Mouse (Mus musculus) hindbrain, postnatal 0 days (tissue): ENCODE measurements around the gene Txndc12. TPM values are rescaled to one million over a fixed set of nuclear protein-coding genes. Genes with fewer than 3 reads are reported as not detected.

Source experiments
- ATAC-seq: fragments of 200-750 bp; cut with Nextera tagmentation; 2 replicates; pipeline ENCODE4 v1.8.0; 2017; ENCODE audit warnings: mild to moderate bottlenecking, moderate TSS enrichment, moderate library complexity
- DNase-seq: peaks from one replicate; pipeline ENCODE4 v3.0.0-alpha.2; 2015; ENCODE audit warnings: low spot score
- H3K27ac ChIP-seq: fragments of 300-500 bp; sonication (generic); 2 replicates; pipeline ENCODE4 v1.5.1; 2014; ENCODE audit warnings: mild to moderate bottlenecking
- H3K27me3 ChIP-seq: fragments of 300-500 bp; sonication (generic); 2 replicates; pipeline ENCODE4 v1.6.1; 2014; ENCODE audit warnings: low read length, mixed read lengths; ENCODE audit not compliant: insufficient read depth
- H3K36me3 ChIP-seq: fragments of 300-500 bp; sonication (generic); 2 replicates; pipeline ENCODE4 v1.6.1; 2014; ENCODE audit warnings: low read length, mixed read lengths; ENCODE audit not compliant: insufficient read depth
- H3K4me1 ChIP-seq: fragments of 300-500 bp; sonication (generic); 2 replicates; pipeline ENCODE4 v1.6.1; 2014; ENCODE audit warnings: antibody characterized with exemption, low read length, mixed read lengths; ENCODE audit not compliant: insufficient read depth
- H3K4me2 ChIP-seq: fragments of 300-500 bp; sonication (generic); 2 replicates; pipeline ENCODE4 v1.6.1; 2014; ENCODE audit warnings: low read depth, mild to moderate bottlenecking, low read length, moderate library complexity, mixed read lengths
- H3K4me3 ChIP-seq: fragments of 300-500 bp; sonication (generic); 2 replicates; pipeline ENCODE4 v1.5.1; 2014; ENCODE audit warnings: low read length
- H3K9ac ChIP-seq: fragments of 300-500 bp; sonication (generic); replicated peaks from 2 replicates; pipeline ENCODE4 v1.6.1; 2014; ENCODE audit warnings: mild to moderate bottlenecking, low read length, moderate library complexity, mixed read lengths
- H3K9me3 ChIP-seq: fragments of 300-500 bp; sonication (generic); 2 replicates; pipeline ENCODE4 v1.6.1; 2016; ENCODE audit warnings: low read length, mixed read lengths
- CTCF ChIP-seq: IDR thresholded peaks from 2 replicates; pipeline ENCODE4 v1.5.1; 2016; ENCODE audit warnings: antibody characterized with exemption, control low read depth, low read depth
- WGBS: fragments of 180-500 bp; shearing (Covaris S2); extraction: QIAGEN DNeasy Blood & Tissue Kit; methylation state at CpG from one replicate; pipeline ENCODE4 v1.1.7; 2014; 5-methylcytosine and 5-hydroxymethylcytosine counted together
- polyA plus RNA-seq: library from polyadenylated mRNA; unstranded; fragments of >200 nt; fragmentation: Nextera tagmentation; extraction: Ambion mirVana; gene quantifications from 2 replicates; pipeline ENCODE4 v1.2.1, GENCODE M21; 2015
- total RNA-seq: library from RNA; depleted of rRNA; stranded (reverse); fragments of >200 nt; gene quantifications from 2 replicates; pipeline ENCODE4 v1.2.3, GENCODE M21; 2014

The Txndc12 gene
- total and polyA plus RNA-seq, 2 experiments from 2014 or later, result 38.1 to 68.2 TPM

GRCm38 (mm10) chr4:108832916-108833827 lies 1.2 kb upstream of the Txndc12 start, which contains the start of gene Btf3l4:
Gene Btf3l4 (minus strand): TSS chr4:108833614.
- Histone ChIP-seq H3K27ac (peak within 1 kb of the TSS; percentile 99), H3K4me1 (no peaks in the 10 kb centered on the region), H3K36me3 (peaks cover 5% of the 10 kb centered on the region; the same call in 1 of the 2 replicates), H3K9ac (peak within 1 kb of the TSS; percentile 99), H3K4me3 (peak within 1 kb of the TSS; percentile 98), H3K27me3 (no peaks in the 10 kb centered on the region), H3K4me2 (peak within 1 kb of the TSS; percentile 72), H3K9me3 (no peaks in the 10 kb centered on the region)
- WGBS, result under 1% methylated on average over 63 of the region's 73 CpGs
- DNase-seq (peak; percentile 98), ATAC-seq (peak; percentile 96)
- no peak for TF ChIP-seq CTCF

GRCm38 (mm10) chr4:108833828-108834114 lies 630 bp upstream of the Txndc12 start:
- Histone ChIP-seq H3K9me3 (no peaks in the 10 kb centered on the region), H3K27me3 (no peaks in the 10 kb centered on the region), H3K9ac (peak overlapping the region; percentile 99), H3K36me3 (peaks cover 3% of the 10 kb centered on the region; the same call in 1 of the 2 replicates), H3K27ac (peak overlapping the region; percentile 99), H3K4me2 (peak overlapping the region; percentile 72), H3K4me3 (peak overlapping the region; percentile 98), H3K4me1 (no peaks in the 10 kb centered on the region)
- ATAC-seq, result no peak
- DNase-seq, result no peak
- under 1% methylated on average over 6 of the region's 6 CpGs for WGBS
- no peak for TF ChIP-seq CTCF

GRCm38 (mm10) chr4:108834971-108835311 lies 540 bp downstream of the Txndc12 start:
- H3K27ac ChIP-seq, result peak overlapping the region; percentile 99
- peak overlapping the region; percentile 72 for H3K4me2 ChIP-seq
- H3K9ac ChIP-seq, result peak overlapping the region; percentile 99
- WGBS, result under 1% methylated on average over 15 of the region's 15 CpGs
- no peaks in the 10 kb centered on the region for H3K9me3 ChIP-seq
- H3K4me1 ChIP-seq, result no peaks in the 10 kb centered on the region
- no peaks in the 10 kb centered on the region; the same call in 1 of the 2 replicates for H3K36me3 ChIP-seq
- no peak for TF ChIP-seq CTCF
- no peak for ATAC-seq
- no peaks in the 10 kb centered on the region for H3K27me3 ChIP-seq
- H3K4me3 ChIP-seq, result peak overlapping the region; percentile 98
- DNase-seq, result peak; percentile 25

GRCm38 (mm10) chr4:108835496-108835895 lies 1.1 kb downstream of the Txndc12 start:
- no peak for ATAC-seq

GRCm38 (mm10) chr4:108838031-108838430 lies 3.6 kb downstream of the Txndc12 start:
- Histone ChIP-seq H3K9ac (0 out of 2 replicates have a peak overlapping the region, but pooled peaks have one; percentile 5), H3K4me1 (no peaks in the 10 kb centered on the region), H3K27ac (no peak overlapping the region), H3K27me3 (no peaks in the 10 kb centered on the region), H3K9me3 (no peaks in the 10 kb centered on the region), H3K36me3 (no peaks in the 10 kb centered on the region), H3K4me2 (no peak overlapping the region), H3K4me3 (no peak overlapping the region)
- ATAC-seq (no peak), DNase-seq (no peak)
- TF ChIP-seq CTCF, result no peak
- WGBS, result 81% methylated on average over 4 of the region's 4 CpGs

More at GRCm38 (mm10) chr4:108835496-108835895, 1.1 kb downstream of the Txndc12 start:
- no peaks in the 10 kb centered on the region for H3K4me1 ChIP-seq
- peak overlapping the region; percentile 98 for H3K4me3 ChIP-seq
- H3K36me3 ChIP-seq, result no peaks in the 10 kb centered on the region
- no peaks in the 10 kb centered on the region for H3K27me3 ChIP-seq
- no peaks in the 10 kb centered on the region for H3K9me3 ChIP-seq
- TF ChIP-seq CTCF, result no peak
- no peak for DNase-seq
- 62% methylated on average over 3 of the region's 3 CpGs for WGBS
- no peak overlapping the region for H3K27ac ChIP-seq
- peak overlapping the region; percentile 99 for H3K9ac ChIP-seq
- H3K4me2 ChIP-seq, result peak overlapping the region; percentile 72

GRCm38 (mm10) chr4:108841920-108842578 lies 7.6 kb downstream of the Txndc12 start:
- Histone ChIP-seq H3K4me2 (no peak overlapping the region), H3K4me1 (no peaks in the 10 kb centered on the region), H3K27me3 (no peaks in the 10 kb centered on the region), H3K36me3 (no peaks in the 10 kb centered on the region), H3K4me3 (no peak overlapping the region), H3K9ac (no peak overlapping the region), H3K9me3 (no peaks in the 10 kb centered on the region), H3K27ac (no peak overlapping the region)
- no peak for TF ChIP-seq CTCF
- 91% methylated on average over 7 of the region's 7 CpGs for WGBS
- no peak for DNase-seq
- ATAC-seq, result no peak
